ENCODE assay signal across 9 mouse cellular contexts in the genomic region with DNA sequence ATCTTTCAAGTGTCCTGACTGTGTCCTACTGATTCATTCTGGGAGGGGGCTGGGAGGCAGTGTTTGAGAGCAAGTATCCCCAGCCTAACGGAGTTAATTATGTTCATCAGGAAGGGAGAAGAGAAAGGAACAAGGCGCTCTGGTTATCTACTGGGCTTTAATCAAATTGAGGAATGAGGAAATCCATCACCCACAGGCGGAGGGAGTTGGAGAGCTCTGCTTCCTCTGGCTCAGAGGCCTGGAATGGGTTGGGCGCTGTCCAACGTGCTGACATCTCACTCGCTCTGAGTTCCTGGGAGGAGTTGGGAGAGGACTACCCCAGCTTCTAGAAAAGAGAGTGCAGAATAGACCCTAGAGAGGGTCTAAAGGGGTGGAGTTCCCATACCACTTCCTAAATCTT. TPM values are rescaled to one million over a fixed set of nuclear protein-coding genes. Genes with fewer than 3 reads are reported as not detected.
DNase-seq lines count a peak whose midpoint lies in the region; ATAC-seq lines count a peak whose summit lies in the region.
"Had no signal": no experiment of that assay in that cellular context is flagged by ENCODE, and none has a peak within 500 bp of the region (broad histone marks: within the 10 kb centered on the region; RNA-seq: fewer than 3 reads in every experiment).

No protein-coding gene starts in this region.

- no peaks in the 10 kb centered on the region for H3K36me3 ChIP-seq in heart, embryonic 11.5 days (ENCODE audit: control insufficient read depth, insufficient read depth, low read length)

- no peak for ATAC-seq in heart, embryonic 11.5 days (replicated peaks; ENCODE audit: insufficient number of reproducible peaks, low FRiP score, low TSS enrichment)

- WGBS in heart, embryonic 11.5 days (ENCODE audit: insufficient replicate concordance), result under 1% methylated on average over 6 of the region's 6 CpGs

- no peak overlapping the region for H3K4me2 ChIP-seq in heart, embryonic 11.5 days

- no peak overlapping the region for H3K27ac ChIP-seq in heart, embryonic 11.5 days (ENCODE audit: low read depth, low read length)
- H3K27ac ChIP-seq: macrophage had no signal

- peak; percentile 96 for DNase-seq in heart, adult 11 months
- peak; percentile 58 for DNase-seq in 3T3-L1 (ENCODE audit: low read depth, low spot score)
- DNase-seq in adrenal gland, postnatal 4 days (ENCODE audit: low spot score in 2 of 2), result peak; percentile 47 to 48
- peak; percentile 77 to 86 for DNase-seq in heart, postnatal 10 days
- peak; percentile 62 to 70 for DNase-seq in lung, postnatal 4 days
- no peak for DNase-seq in layer of hippocampus, adult 11-12 months (ENCODE audit: low spot score)
- no peak for DNase-seq in right cerebral cortex, postnatal 25 days

- no peaks in the 10 kb centered on the region for H3K4me1 ChIP-seq in heart, embryonic 11.5 days (ENCODE audit: control insufficient read depth, insufficient read depth, low read length)

- no peaks in the 10 kb centered on the region for H3K9me3 ChIP-seq in heart, embryonic 11.5 days (replicated peaks; ENCODE audit: control insufficient read depth, low read length)

- no peaks in the 10 kb centered on the region for H3K27me3 ChIP-seq in heart, embryonic 11.5 days (ENCODE audit: control insufficient read depth, insufficient read depth, low read length)

- no peak overlapping the region for H3K9ac ChIP-seq in heart, embryonic 11.5 days (ENCODE audit: low read depth, low read length)

- intact Hi-C loops in heart, postnatal 10 days (cut with DNase I), result loop anchor here (2.0 kb wide), 1 partner anchor 16 kb away; no protein-coding TSS in a partner anchor

- no peak overlapping the region for H3K4me3 ChIP-seq in heart, embryonic 11.5 days (ENCODE audit: low read depth, low read length)

RNA-seq across cellular contexts. Expression of gene Tpbgl, which starts 21.7 kb away (rescaled TPM):
- 1.4 and 1.5 TPM in 2 replicates for polyA plus RNA-seq in heart, embryonic 11.5 days (2014; fragmentation: Nextera tagmentation; extraction: Ambion mirVana)
- total RNA-seq in adrenal gland, postnatal 4 days (2021), result 10 to 100 TPM; 12.7 to 14.2 TPM
- total RNA-seq in heart, postnatal 10 days (2021), result 1 to 10 TPM; 3.1 to 3.5 TPM

Comparison
In these comparisons a context has a peak if more than half of its experiments do, and no peak if none do; other contexts are left out.
1. DNase-seq: peak in heart, adult 11 months (single experiment), 3T3-L1 (single experiment), adrenal gland, postnatal 4 days (2 of 2), heart, postnatal 10 days (2 of 2) and lung, postnatal 4 days (2 of 2); none in layer of hippocampus, adult 11-12 months (single experiment) and right cerebral cortex, postnatal 25 days (single experiment).